Mouse (Mus musculus): Measurements from ENCODE around the gene Il15ra.

GRCm38 (mm10) chr2:11727574-11727973 is 22.5 kb downstream of the Il15ra start:
- no peak for TF ChIP-seq POLR2A (IDR thresholded peaks at IDR 0.05; ENCODE audit: insufficient read depth, low read depth, low read length)
- TF ChIP-seq CTCF (IDR thresholded peaks at IDR 0.05; ENCODE audit: insufficient read depth, low read depth, low read length), result no peak
